Mouse (Mus musculus): Measurements from ENCODE around the gene Scd2.

GRCm38 (mm10) chr19:44265911-44266337 is 27.6 kb upstream of the Scd2 start:
- no peak for TF ChIP-seq CTCF (IDR thresholded peaks at IDR 0.05; ENCODE audit: low read depth)
- TF ChIP-seq EP300 (optimal IDR thresholded peaks at IDR 0.05), result no peak
